Mouse (Mus musculus) limb, embryonic 11.5 days (tissue): ENCODE results near the gene Olfr1189. TPM values are rescaled to one million over a fixed set of nuclear protein-coding genes. Genes with fewer than 3 reads are reported as not detected.
"Not testable (repeated sequence)": the region's sequence is repeated elsewhere in the genome, so short reads cannot be mapped to it uniquely, and the experiment has no call there.

Experiments used
- ATAC-seq: fragments of 200-750 bp; cut with Nextera tagmentation; 2 replicates; pipeline ENCODE4 v1.8.0; 2017; ENCODE audit warnings: low read depth; ENCODE audit not compliant: insufficient number of reproducible peaks, low FRiP score, low TSS enrichment
- DNase-seq: peaks from one replicate; pipeline ENCODE4 v3.0.0-alpha.2; 2015; ENCODE audit warnings: low spot score
- H3K27ac ChIP-seq: fragments of 300-500 bp; sonication (generic); replicated peaks from 2 replicates; pipeline ENCODE4 v1.5.1; 2014; ENCODE audit warnings: low read depth, mild to moderate bottlenecking, low read length
- H3K27me3 ChIP-seq: fragments of 300-500 bp; sonication (generic); 2 replicates; pipeline ENCODE4 v1.6.1; 2014; ENCODE audit warnings: mild to moderate bottlenecking, low read length, mixed read lengths; ENCODE audit not compliant: control insufficient read depth, insufficient read depth
- H3K36me3 ChIP-seq: fragments of 300-500 bp; sonication (generic); 2 replicates; pipeline ENCODE4 v1.6.1; 2014; ENCODE audit warnings: mild to moderate bottlenecking, low read length, moderate library complexity, mixed read lengths; ENCODE audit not compliant: control insufficient read depth, insufficient read depth
- H3K4me1 ChIP-seq: fragments of 300-500 bp; sonication (generic); 2 replicates; pipeline ENCODE4 v1.6.1; 2014; ENCODE audit warnings: low read length, mixed read lengths; ENCODE audit not compliant: control insufficient read depth, insufficient read depth
- H3K4me2 ChIP-seq: fragments of 300-500 bp; sonication (generic); 2 replicates; pipeline ENCODE4 v1.6.1; 2014; ENCODE audit warnings: low read depth, mild to moderate bottlenecking, moderate library complexity; ENCODE audit not compliant: severe bottlenecking
- H3K4me3 ChIP-seq: fragments of 300-500 bp; sonication (generic); 2 replicates; pipeline ENCODE4 v1.5.1; 2014; ENCODE audit warnings: low read depth, low read length
- H3K9ac ChIP-seq: fragments of 300-500 bp; sonication (generic); 2 replicates; pipeline ENCODE4 v1.6.1; 2014; ENCODE audit warnings: mild to moderate bottlenecking, low read length
- H3K9me3 ChIP-seq: fragments of 300-500 bp; sonication (generic); 2 replicates; pipeline ENCODE4 v1.6.1; 2016; ENCODE audit warnings: low read length; ENCODE audit not compliant: control insufficient read depth
- WGBS: fragments of 180-500 bp; shearing (Covaris S2); extraction: QIAGEN DNeasy Blood & Tissue Kit; methylation state at CpG from one replicate; pipeline ENCODE4 v1.1.7; 2014; 5-methylcytosine and 5-hydroxymethylcytosine counted together
- polyA plus RNA-seq: library from polyadenylated mRNA; unstranded; fragments of >200 nt; fragmentation: Nextera tagmentation; extraction: Ambion mirVana; gene quantifications from 2 replicates; pipeline ENCODE4 v1.2.1, GENCODE M21; 2014

Olfr1189 gene
- polyA plus RNA-seq, result not detected in 2 replicates

- ATAC-seq, result no peak
- Histone ChIP-seq H3K4me3 (no peak within 1 kb of the TSS), H3K9me3 (no peaks in the 10 kb centered on the region), H3K9ac (no peak within 1 kb of the TSS), H3K27me3 (no peaks in the 10 kb centered on the region), H3K27ac (no peak within 1 kb of the TSS), H3K4me1 (no peaks in the 10 kb centered on the region), H3K4me2 (no peak within 1 kb of the TSS), H3K36me3 (no peaks in the 10 kb centered on the region)
- no peak for DNase-seq
These were observed at the start of gene Olfr1189 for GRCm38 (mm10) chr2:88586154-88586553. Gene Olfr1189 (plus strand): TSS chr2:88586454.

GRCm38 (mm10) chr2:88556635-88557034, 29.6 kb upstream of the Olfr1189 start, which contains the start of gene Olfr1188:
Gene Olfr1188 (plus strand): TSS chr2:88556935.
- no peak within 1 kb of the TSS for H3K4me3 ChIP-seq
- ATAC-seq (no peak), DNase-seq (no peak)
- H3K4me1 ChIP-seq, result no peaks in the 10 kb centered on the region
- no peaks in the 10 kb centered on the region for H3K27me3 ChIP-seq
- 89% methylated on average over 2 of the region's 2 CpGs for WGBS
- H3K4me2 ChIP-seq, result no peak within 1 kb of the TSS
- no peak within 1 kb of the TSS for H3K27ac ChIP-seq
- no peak within 1 kb of the TSS for H3K9ac ChIP-seq
- no peaks in the 10 kb centered on the region for H3K9me3 ChIP-seq
- no peaks in the 10 kb centered on the region for H3K36me3 ChIP-seq

- not testable (repeated sequence) for H3K9ac ChIP-seq, H3K4me2 ChIP-seq, H3K27ac ChIP-seq, H3K27me3 ChIP-seq, H3K36me3 ChIP-seq, ATAC-seq, H3K4me1 ChIP-seq, H3K4me3 ChIP-seq, DNase-seq, H3K9me3 ChIP-seq
- 95% methylated on average over 12 of the region's 12 CpGs for WGBS
These were observed 13.6 kb upstream of the Olfr1189 start for GRCm38 (mm10) chr2:88572696-88573095.

- not testable (repeated sequence) for ATAC-seq, H3K27ac ChIP-seq, H3K27me3 ChIP-seq, H3K4me1 ChIP-seq, H3K4me2 ChIP-seq, H3K4me3 ChIP-seq, H3K36me3 ChIP-seq, H3K9me3 ChIP-seq, H3K9ac ChIP-seq, DNase-seq
- 92% methylated on average over 1 of the region's 1 CpGs for WGBS
These were observed 54.0 kb downstream of the Olfr1189 start, which contains the start of gene Olfr1191-ps1 for GRCm38 (mm10) chr2:88640242-88640641. Gene Olfr1191-ps1 (plus strand): TSS chr2:88640542.

Other genes with a start within 250 kb of the Olfr1189 start
- not detected in 2 replicates for gene Olfr1176, start 249.7 kb upstream of the Olfr1189 start, polyA plus RNA-seq
- gene Olfr1177-ps, start 240.0 kb upstream of the Olfr1189 start, polyA plus RNA-seq, result not detected in 2 replicates
- gene Olfr1178, start 199.4 kb upstream of the Olfr1189 start, polyA plus RNA-seq, result not detected in 2 replicates
- gene Olfr1179, start 180.0 kb upstream of the Olfr1189 start, polyA plus RNA-seq, result not detected in 2 replicates
- not detected in 2 replicates for gene Olfr1180, start 167.3 kb upstream of the Olfr1189 start, polyA plus RNA-seq
- gene Olfr1181, start 160.3 kb upstream of the Olfr1189 start, polyA plus RNA-seq, result not detected in 2 replicates
- not detected in 2 replicates for gene Gm13757, start 137.3 kb upstream of the Olfr1189 start, polyA plus RNA-seq
- gene Olfr1183, start 131.6 kb upstream of the Olfr1189 start, polyA plus RNA-seq, result not detected in 2 replicates
- not detected in 2 replicates for gene Olfr1184, start 102.9 kb upstream of the Olfr1189 start, polyA plus RNA-seq
- not detected in 2 replicates for gene Olfr1185-ps1, start 93.1 kb upstream of the Olfr1189 start, polyA plus RNA-seq
- not detected in 2 replicates for gene Olfr1186, start 67.9 kb upstream of the Olfr1189 start, polyA plus RNA-seq
- gene Olfr1188, start 29.5 kb upstream of the Olfr1189 start, polyA plus RNA-seq, result not detected in 2 replicates
- gene Olfr1191-ps1, start 54.1 kb downstream of the Olfr1189 start, polyA plus RNA-seq, result not detected in 2 replicates
- gene Olfr1192-ps1, start 62.1 kb downstream of the Olfr1189 start, polyA plus RNA-seq, result not detected in 2 replicates
- gene Olfr1193, start 89.2 kb downstream of the Olfr1189 start, polyA plus RNA-seq, result not detected in 2 replicates
- not detected in 2 replicates for gene Olfr1195, start 102.7 kb downstream of the Olfr1189 start, polyA plus RNA-seq
- gene Olfr1196, start 118.1 kb downstream of the Olfr1189 start, polyA plus RNA-seq, result not detected in 2 replicates
- not detected in 2 replicates for gene Olfr1197, start 145.9 kb downstream of the Olfr1189 start, polyA plus RNA-seq
- not detected in 2 replicates for gene Olfr1198, start 164.9 kb downstream of the Olfr1189 start, polyA plus RNA-seq
- gene Olfr1199, start 174.0 kb downstream of the Olfr1189 start, polyA plus RNA-seq, result not detected in 2 replicates
- not detected in 2 replicates for gene Olfr1200, start 184.0 kb downstream of the Olfr1189 start, polyA plus RNA-seq
- gene Olfr1201, start 206.6 kb downstream of the Olfr1189 start, polyA plus RNA-seq, result not detected in 2 replicates
- gene Olfr1202, start 228.0 kb downstream of the Olfr1189 start, polyA plus RNA-seq, result not detected in 2 replicates
- not detected in 2 replicates for gene Olfr1205, start 243.3 kb downstream of the Olfr1189 start, polyA plus RNA-seq